Mouse (Mus musculus) CH12F3 (cell line): ENCODE measurements at regions not wholly inside any gene's neighbourhood (a gene's known extent, or its start where the extent isn't known, plus 50 kb on each side); places are given as distances from the start of the nearest gene placed in this dataset.
"Not testable (repeated sequence)": the region's sequence is repeated elsewhere in the genome, so short reads cannot be mapped to it uniquely, and the experiment has no call there.

ENCODE experiments used
- in situ Hi-C: fragments of 300-500 bp; cut with MboI; formaldehyde crosslinking; loops from 2 replicates; pipeline ENCODE4 v1.14.3; 2020; ENCODE audit warnings: low sequenced_read_pairs

DNA sequence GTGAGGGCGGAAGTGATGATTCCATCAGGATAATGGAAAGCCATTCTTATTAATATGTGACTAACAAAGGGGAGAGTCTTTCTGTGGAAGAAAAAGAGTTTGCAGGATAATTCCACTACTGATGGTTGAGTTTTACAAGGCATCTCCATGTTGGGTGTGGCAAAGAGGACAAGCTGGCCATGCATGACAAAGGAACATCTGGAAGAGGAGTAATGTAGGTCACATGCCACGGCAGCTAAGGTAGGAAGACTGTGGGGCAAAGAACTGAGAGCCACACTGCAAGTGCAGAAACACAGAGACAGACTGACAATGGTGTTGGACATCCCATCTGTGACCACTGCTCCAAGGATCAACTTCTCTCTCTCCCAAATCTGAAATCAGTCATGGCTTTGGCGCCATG is 196.4 kb upstream of the Gdi2 start:
- in situ Hi-C loops = no loop called here

DNA sequence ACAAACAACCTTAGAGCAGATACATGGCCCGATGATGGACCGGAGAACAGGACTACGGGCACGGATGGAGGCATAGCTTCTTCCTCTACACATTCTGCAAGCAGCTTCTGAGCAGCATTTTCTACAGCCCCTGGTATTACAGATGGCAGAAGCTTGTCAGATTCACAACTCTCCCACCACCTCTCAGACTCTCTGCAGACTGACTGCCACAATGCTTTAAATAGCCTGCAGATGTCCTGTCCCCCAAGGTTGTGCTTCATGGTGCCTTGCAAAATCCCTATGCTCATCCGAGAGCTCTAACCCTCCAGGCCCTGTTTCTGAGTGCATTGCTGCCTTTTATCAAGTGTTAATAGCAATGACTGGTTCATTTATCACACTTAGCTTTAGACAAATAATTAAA is 194.3 kb upstream of the Gdi2 start:
- in situ Hi-C loops = no loop called here

DNA sequence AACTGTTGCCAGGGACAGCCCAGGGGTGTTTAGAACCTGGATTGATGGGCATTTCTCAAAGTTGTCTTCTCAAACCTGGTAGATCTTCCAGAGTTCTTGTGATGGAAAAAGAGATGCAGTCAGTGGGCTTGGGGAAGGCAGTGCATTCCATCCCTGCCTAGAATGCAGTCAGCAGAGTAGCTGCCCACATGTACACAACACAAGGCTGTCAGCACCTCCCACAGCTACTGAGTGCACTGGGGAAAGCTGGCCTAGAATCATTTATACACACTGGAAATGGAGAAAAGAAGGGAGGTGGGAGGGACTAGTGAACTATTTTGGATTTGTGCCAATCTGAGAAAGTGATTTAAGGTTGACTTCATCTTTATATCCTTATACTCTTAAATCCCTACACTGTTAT is 183.0 kb upstream of the Gdi2 start:
- in situ Hi-C loops = not testable (repeated sequence)

DNA sequence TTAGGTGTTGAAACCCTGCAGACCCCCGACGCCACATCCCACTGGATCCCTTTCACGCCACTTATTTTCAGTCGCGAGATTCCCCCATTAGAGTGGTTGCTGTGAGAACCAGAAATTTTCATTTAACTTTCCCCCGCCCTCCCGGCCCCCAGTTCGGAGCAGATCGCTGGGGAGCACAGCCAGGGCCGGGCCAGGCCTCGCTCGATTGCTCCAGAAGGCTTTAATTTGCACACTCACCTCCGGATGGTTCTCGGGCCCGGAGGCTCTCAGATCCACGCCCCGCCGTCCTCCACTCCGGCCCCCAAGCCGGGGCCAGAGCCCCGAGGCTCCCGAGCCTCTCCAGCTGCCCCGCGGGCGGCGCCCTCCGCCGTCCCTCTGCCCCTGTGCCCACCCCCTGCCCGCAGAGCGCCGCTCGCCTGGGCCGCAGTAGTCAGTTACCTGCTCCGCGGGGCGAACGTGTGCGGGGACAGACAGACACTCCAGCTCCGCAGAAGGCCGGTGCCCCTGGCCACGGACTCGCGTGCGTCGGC is 179.7 kb upstream of the Gdi2 start:
- in situ Hi-C loops = no loop called here

DNA sequence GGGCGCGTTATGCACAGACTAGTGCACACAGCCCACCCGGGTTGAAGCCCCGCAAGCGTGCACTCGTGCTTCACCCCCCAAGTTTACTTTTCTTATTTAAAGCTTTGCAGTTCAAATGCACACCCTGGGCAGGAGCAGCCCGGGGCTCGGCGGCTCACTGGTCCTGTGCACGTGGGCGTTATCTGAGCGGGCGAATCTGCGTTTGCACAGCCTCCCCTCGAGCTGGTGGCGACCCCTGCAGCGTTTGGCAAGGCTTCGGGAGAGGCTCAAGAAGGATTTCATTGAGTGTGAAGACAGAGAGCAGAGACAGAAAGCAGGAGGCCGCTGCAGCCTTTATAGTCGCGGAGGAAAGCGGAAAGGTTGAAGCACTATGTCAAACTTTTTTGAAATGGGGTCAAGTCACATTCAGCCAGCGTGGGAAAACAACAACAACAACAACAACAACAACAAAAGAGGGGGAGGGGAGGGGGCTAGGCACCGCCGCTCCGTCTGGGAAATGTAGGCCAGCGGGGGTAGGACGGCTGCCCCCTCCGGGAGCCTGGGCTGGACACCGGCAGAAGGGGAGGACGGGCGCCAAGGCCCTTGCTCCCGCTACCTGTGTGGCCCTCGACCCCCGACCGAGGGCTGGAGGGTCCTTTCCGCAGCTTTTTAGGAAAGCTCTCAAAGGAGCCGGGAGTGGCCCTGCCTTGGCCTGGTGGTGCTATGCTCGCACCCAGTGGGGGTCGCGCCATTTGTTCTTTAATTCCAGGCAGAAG is 178.7 kb upstream of the Gdi2 start:
- in situ Hi-C loops = no loop called here

DNA sequence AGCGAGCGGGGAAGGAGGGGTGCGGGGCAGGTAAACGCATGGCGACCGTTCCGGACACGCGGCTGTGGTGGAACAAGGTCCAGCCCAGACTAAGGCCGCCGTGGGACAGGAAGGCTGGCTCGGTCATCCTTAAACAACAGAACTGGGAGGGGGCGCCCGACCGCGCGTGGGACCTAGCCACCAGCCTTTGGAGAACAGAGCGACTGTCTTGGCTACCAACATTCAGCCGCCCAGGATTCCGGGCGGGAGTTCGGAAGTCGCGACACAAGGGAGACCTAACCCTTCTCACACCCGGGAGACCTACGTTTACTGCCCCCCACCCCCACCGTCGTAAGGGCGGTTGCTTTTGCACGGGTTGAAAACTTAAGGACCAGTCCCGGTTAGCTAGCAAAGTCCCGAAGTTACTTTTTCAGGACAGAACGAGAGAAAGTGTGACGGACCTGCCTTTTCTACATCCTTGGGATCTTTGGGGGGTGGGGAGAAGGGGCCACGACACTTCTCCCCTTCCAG is 178.1 kb upstream of the Gdi2 start:
- in situ Hi-C loops = not testable (repeated sequence)

DNA sequence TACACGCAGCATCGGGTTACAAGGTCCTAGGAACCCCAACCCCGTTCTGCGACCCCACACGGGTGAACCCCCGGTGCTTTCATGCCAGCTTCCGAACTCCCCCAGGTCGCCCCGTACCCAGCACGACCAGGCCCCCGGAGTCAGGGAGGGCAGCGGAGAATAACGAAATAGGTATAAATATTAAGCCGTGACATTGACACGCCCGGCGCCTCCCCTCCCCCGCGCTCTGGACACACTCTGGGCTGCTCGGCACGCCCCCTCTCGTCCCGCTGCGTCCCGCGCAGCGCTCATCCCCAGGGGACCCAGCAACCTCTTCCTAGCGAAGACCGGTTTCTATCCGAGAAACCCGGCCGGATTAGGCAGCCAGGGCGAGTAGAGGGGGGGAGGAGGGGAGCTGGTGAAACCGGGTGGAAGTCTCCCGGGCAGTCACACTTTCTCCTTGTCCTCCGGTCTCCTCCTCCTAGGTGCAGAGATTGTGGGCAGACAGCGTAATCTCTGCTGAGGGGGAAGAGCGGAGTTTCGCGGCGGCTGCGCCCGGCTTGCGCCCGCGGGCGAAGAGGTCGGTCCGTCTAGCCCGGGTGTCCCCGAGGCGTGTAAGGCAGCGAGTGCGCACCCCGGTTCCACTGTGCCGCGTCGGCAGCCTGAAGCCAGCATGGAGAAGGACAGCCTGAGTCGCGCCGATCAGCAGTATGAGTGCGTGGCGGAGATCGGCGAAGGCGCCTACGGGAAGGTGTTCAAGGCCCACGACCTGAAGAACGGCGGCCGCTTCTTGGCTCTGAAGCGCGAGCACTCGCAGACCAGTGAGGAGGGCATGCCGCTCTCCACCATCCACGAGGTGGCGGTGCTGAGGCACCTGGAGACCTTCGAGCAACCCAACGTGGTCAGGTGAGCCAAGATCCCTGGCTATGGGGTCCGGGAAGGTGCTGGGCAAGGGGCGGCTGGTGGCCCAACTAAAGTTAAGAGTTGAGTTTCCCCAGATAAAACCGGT is 177.1 kb upstream of the Gdi2 start:
- in situ Hi-C loops = no loop called here

DNA sequence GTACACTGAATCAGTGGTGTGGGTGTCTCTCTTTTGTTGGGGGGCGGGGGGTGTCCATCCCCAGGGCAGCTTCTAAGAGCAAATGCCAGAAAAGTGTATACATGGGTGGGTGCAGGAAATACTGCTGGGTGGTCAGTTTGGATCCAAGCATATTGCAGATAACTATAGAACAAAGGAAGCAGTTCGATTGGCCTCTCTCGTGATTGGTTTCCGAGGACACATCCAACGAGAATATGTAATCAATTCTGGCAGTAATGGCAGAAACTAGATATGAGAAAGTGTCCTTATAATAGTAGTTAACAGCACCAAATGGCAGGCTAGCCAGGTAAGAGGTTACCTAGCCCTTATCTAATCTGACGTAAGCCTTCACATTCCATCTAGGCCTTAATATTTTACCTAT is 165.2 kb upstream of the Gdi2 start:
- in situ Hi-C loops = no loop called here

DNA sequence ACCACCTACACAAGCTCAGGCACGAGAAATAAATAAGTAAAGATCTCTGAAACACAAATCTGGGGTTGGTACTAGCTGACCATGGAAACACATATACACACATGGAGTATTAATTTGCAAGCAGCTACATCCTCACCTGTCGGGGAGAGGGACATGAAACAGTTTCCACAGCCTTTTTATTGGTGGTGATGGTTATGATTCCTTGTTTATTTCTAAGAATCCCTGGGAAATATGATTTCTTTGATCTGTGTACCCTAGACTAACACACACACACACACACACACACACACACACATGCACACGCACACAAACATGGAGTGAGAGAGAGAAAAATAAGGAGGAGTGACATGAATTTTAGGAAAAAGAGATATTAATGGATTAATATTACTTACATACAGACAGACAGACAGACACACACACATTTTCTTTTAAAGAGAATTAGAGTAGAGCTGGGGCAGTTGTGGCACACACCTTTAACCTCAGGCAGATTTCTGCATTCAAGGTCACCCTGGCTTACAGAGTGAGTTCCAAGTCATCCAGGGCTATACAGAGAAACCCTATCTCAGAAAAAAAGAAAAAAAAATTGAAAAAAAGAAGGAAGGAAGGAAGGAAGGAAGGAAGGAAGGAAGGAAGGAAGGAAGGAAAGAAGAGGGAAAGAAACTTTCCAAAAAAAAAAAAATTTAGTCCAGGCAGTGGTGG is 164.2 kb upstream of the Gdi2 start:
- in situ Hi-C loops = not testable (repeated sequence)

DNA sequence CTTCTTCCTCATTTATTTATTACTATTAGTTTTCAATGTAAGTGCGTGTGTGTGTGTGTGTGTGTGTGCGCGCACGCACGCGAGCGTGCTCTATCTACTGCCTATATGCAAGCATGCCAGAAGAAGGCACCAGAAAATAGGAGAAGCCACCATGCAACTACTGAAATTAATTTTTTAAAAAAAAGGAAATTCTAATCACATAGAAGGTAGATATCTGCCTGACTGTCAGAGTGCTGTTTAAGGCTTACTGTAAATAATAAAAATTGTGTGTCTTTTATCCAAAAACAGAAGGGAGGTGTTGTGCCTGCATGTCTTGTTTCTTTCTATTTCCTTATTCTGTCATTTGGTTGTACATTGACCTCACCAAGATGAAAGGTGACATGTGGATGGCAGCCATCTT is 163.1 kb upstream of the Gdi2 start:
- in situ Hi-C loops = no loop called here

DNA sequence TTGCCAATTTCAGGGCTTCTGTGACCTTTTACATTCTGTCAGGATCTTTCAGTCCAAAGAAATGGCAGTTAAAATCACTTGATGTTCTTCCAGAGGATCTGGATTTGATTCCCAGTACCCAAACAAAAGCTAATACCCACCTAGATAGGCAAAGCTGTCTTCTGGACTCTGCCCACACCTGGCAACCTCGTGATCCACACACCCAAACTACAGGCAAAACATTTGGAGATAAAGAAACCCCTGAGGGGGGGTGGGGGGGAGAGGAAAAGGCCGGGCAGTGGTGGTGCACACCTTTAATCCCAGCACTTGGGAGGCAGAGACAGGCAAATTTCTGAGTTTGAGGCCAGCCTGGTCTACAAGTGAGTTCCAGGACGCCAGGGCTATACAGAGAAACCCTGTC is 160.1 kb upstream of the Gdi2 start:
- in situ Hi-C loops = not testable (repeated sequence)

DNA sequence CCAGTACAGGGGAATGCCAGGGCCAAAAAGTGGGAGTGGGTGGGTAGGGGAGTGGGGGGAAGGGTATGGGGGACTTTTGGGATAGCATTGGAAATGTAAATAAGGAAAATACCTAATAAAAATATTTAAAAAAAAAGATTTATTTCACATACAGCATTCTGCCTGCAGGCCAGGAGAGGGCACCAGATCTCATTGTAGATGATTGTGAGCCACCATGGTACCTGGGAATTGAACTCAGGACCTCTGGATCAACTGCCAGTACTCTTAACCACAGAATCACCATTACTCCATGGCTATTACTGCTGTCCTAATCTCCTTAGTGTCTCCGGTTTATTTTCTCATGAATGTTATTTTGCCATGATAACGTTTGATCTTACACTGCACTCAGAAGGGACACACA is 132.1 kb upstream of the Gdi2 start:
- in situ Hi-C loops = loop anchor here (10.0 to 25.0 kb wide), 2 partner anchors 159 to 257 kb away; no protein-coding TSS in a partner anchor

DNA sequence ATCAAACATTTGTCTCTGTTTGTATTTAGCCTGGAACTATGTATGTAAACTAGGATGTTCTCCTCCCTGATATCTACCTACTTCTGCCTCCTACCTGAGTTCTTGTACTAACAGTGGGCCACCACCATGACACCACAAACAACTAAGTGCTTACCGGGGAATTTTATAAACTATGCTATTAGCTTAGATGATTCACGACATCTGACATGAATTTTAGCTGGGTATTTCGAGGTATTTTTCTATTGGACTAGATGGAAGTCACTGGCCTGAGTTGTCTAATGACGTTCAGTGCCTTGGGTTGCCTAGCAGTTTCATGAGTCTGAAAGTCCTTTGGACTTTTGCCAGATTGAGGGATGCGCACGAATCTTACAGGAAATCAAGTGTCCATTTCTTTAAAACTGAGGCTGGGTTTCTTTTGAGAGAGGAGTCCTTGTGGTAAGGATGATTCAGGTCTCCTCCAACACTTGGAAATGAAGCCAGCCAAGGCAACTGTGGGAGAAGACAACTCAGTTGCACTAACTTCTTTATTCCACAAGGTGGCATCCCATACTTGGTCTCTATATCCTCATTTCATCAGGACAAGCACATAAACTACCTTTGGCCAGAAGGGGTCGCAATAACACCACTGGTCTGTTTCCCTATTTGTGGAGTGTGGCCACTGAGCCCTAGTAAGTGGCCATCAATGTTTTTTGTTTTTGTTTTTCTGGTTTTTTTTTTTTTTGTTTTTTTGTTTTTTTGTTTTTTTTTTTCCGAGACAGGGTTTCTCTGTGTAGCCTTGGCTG is 131.4 kb upstream of the Gdi2 start:
- in situ Hi-C loops = loop anchor here (10.0 to 25.0 kb wide), 2 partner anchors 158 to 256 kb away; no protein-coding TSS in a partner anchor

DNA sequence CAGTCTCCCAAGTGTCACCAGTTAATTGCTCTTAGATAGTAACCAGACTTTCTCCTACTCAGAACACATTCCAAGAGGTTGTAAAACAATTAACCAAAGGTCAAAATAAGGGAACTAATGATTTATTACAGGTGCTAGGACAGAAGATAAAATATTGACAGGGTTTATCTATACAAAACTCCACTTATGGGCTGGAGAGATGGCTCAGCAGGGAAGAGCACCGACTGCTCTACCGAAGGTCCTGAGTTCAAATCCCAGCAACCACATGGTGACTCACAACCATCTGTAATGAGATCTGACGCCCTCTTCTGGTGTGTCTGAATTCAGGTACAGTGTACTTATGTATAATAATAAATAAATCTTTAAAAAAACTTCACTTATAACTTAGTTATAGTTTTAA is 127.6 kb upstream of the Gdi2 start:
- in situ Hi-C loops = loop anchor here (25.0 kb wide), 1 partner anchor 252 kb away; no protein-coding TSS in a partner anchor

DNA sequence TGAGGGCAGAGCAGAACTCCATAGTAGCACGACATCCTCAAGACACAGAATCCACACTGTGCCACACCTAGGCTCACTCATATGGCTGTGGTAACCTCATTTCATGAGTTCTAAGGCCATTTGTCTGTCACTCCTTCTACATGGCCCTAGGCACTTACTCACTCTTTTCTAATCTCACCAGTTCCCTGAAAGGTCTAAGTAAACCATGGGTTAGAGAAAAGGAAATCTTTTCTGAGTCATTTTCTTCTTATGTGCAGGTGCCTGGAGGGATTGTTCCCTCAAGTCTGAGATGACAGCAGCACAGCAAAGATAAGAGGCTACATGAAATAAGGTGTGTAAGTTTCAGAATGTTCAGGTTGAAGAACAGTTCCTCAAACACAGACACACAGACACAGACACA is 120.8 kb upstream of the Gdi2 start:
- in situ Hi-C loops = loop anchor here (25.0 kb wide), 1 partner anchor 245 kb away; no protein-coding TSS in a partner anchor

DNA sequence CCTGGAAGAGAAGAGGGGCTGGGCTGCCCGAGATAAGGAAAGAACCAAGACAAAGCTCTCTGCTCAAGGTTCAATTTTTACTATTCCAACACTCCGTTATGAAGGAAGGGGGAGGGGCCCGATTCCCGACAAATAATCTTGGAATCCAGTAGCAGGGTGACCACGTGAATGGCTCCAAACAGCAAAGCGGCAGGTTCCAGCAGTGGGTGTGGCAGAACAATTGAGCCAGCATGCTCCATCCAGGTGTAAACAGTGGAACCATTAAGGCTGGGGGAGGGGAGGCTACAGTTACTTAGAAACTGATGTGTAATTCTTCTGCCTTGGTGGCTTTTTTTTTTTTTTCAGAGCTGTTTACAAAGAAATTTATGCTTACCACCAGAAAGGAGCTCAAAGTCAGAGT is 82.5 kb upstream of the Gdi2 start:
- in situ Hi-C loops = not testable (repeated sequence)

DNA sequence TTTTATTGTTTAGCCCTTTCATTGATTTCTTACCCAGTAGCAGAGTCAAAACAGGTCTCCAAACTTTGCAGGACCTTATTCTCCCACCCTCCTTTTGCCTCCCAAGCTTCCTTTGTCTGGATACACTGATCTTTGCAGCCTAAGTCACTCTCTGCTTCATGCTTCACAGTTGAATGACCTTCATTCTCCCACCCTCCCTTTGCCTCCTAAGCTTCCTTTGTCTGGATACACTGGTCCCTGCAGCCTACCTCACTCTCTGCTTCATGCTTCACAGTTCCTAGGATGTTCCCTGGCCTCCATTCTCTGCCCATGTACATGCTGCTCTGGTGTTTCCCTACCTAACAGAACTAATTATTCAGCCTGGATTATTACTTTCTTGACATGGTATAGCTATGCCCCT is 61.0 kb upstream of the Gdi2 start:
- in situ Hi-C loops = no loop called here

DNA sequence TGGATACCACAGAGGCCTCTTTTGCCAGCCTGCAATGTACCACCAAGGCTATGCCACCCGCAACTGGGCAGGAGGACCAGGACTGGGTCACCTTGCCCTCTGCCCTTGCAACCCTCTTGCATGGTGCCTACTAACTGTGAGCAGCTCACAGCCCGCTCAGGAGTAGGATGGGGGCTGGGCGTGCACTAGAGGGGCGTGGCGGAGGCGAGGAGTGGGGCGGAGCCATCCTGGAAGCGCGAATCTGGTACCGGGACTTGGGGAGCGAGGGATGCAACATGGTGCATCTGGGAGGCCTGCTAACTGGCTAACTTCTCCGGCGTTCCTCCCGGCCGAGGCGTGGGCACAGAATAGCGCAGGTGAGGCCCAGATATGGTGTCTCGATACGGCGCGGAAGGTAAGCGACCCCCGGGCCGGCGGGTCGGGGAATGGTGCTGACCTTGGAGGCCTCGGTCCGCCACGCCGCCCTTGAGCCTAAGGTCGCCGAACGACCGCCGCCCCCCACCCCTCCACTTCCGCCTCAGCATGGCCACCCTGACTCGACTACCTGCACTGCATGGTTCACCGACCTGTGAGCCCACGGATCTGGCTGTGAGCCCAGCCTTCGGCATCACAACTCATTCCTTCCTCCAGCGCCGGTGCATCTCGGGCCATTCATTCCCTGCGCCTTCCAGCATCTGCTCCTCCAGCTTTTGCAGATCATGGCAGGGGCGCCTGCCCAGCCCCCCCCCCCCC is 59.7 kb upstream of the Gdi2 start:
- in situ Hi-C loops = no loop called here
